Mouse (Mus musculus): ENCODE data around the gene Thbs2. TPM values are rescaled to one million over a fixed set of nuclear protein-coding genes. Genes with fewer than 3 reads are reported as not detected.

Gene Thbs2
- polyA plus RNA-seq, 1 experiment from 2014 or later = 2.4 TPM

DNA sequence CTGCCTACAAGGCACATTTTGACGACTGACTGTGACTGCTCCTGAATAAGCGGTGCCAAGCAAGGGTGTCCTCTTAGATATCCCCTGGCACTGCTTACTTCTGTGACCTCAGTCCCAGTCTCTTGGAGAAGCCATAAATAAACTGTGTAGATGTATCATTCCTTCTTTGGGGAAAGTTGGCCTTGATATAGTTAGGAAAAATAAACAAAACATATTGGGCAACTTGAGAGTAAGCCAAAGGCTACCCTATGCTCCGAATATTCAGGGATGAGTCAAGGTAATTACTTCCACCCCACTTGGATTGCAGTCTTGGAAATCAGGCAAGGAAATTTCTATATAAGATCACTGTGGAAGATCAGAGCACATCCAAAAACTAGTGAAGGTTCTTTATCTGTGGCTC is 74.0 kb downstream of the Thbs2 start:
- H3K4me3 ChIP-seq (ENCODE audit: low read depth, low read length) = no peak overlapping the region
- H3K9ac ChIP-seq (ENCODE audit: low read length) = no peak overlapping the region
- DNase-seq (ENCODE audit: low spot score) (no peak), ATAC-seq (replicated peaks; ENCODE audit: low FRiP score) (no peak)
- no peaks in the 10 kb centered on the region for H3K27me3 ChIP-seq (ENCODE audit: control insufficient read depth, insufficient read depth, low read length)
- no peaks in the 10 kb centered on the region for H3K9me3 ChIP-seq (ENCODE audit: control insufficient read depth, low read length)
- no peak overlapping the region for H3K4me2 ChIP-seq (ENCODE audit: low read depth, low read length, severe bottlenecking)
- 87% methylated on average over 3 of the region's 3 CpGs for WGBS
- no peaks in the 10 kb centered on the region for H3K36me3 ChIP-seq (ENCODE audit: control insufficient read depth, insufficient read depth, low read length)
- H3K27ac ChIP-seq (ENCODE audit: low read depth, low read length) = no peak overlapping the region
- no peaks in the 10 kb centered on the region for H3K4me1 ChIP-seq (replicated peaks; ENCODE audit: control insufficient read depth, insufficient read depth, low read length)

DNA sequence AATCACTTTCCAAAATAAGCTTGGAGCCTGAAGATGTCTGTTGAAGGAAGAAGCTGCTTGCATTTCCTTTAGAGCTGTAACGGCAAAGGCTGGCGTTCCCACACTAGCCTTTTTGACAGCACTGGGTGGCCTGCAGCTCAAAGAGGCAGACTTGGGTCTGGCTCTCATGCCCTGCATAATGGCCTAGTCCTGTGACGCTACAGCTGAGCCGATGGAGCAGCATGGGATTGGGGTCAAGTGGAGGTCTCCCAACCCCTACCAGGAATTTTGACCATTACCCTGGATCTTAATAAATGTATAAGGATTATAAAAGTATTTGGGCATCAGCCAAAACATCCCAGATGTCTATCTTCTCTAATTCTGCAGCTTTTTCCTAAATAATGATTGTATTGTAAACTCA is 75.0 kb downstream of the Thbs2 start:
- no peak overlapping the region for H3K9ac ChIP-seq (ENCODE audit: low read length)
- 83% methylated on average over 4 of the region's 4 CpGs for WGBS
- no peaks in the 10 kb centered on the region for H3K4me1 ChIP-seq (replicated peaks; ENCODE audit: control insufficient read depth, insufficient read depth, low read length)
- no peaks in the 10 kb centered on the region for H3K9me3 ChIP-seq (ENCODE audit: control insufficient read depth, low read length)
- no peaks in the 10 kb centered on the region for H3K36me3 ChIP-seq (ENCODE audit: control insufficient read depth, insufficient read depth, low read length)
- DNase-seq (ENCODE audit: low spot score) (no peak), ATAC-seq (replicated peaks; ENCODE audit: low FRiP score) (no peak)
- H3K27me3 ChIP-seq (ENCODE audit: control insufficient read depth, insufficient read depth, low read length) = no peaks in the 10 kb centered on the region
- no peak overlapping the region for H3K4me3 ChIP-seq (ENCODE audit: low read depth, low read length)
- no peak overlapping the region for H3K4me2 ChIP-seq (ENCODE audit: low read depth, low read length, severe bottlenecking)
- no peak overlapping the region for H3K27ac ChIP-seq (ENCODE audit: low read depth, low read length)

Other genes with a start within 250 kb of the Thbs2 start
- gene Wdr27, start 248.9 kb upstream of the Thbs2 start, polyA plus RNA-seq (2014; fragmentation: Nextera tagmentation; extraction: Ambion mirVana) = 4.3 and 6.1 TPM in 2 replicates
- 29.5 and 32.4 TPM in 2 replicates for gene 1600012H06Rik, start 248.9 kb upstream of the Thbs2 start, polyA plus RNA-seq (2014; fragmentation: Nextera tagmentation; extraction: Ambion mirVana)